Mouse (Mus musculus): ENCODE data around the gene Ppfibp1. TPM values are rescaled to one million over a fixed set of nuclear protein-coding genes. Genes with fewer than 3 reads are reported as not detected.

Ppfibp1 gene
- polyA plus RNA-seq, 1 experiment from 2014 or later = 66.1 TPM

DNA sequence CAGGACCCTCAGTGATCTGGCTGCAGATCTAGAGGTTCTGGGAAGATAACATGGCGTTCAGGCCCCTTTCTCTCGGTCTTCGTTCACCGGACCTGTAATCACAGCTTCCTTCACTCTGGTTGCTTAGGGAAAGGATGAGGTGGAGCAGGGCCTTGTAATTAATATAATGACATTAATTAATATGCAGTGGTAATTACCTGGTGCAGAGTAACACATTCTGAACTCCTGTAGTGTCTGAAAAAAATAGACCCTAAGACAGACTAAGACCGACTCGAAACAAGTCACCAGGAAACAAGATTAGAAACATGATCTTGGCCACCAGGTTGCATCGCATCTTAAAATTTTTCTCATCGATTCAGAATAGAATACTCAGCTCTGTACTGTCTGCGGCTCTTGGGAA lies 8.4 kb upstream of the Ppfibp1 start:
- Histone ChIP-seq H3K36me3 (ENCODE audit: insufficient read depth, low read length) (no peaks in the 10 kb centered on the region), H3K4me3 (ENCODE audit: low read length) (no peak overlapping the region), H3K9ac (replicated peaks; ENCODE audit: low read length) (no peak overlapping the region), H3K4me1 (ENCODE audit: insufficient read depth, low read length) (peaks cover 5% of the 10 kb centered on the region), H3K27me3 (ENCODE audit: insufficient read depth, low read length) (no peaks in the 10 kb centered on the region), H3K27ac (ENCODE audit: low read length) (no peak overlapping the region), H3K9me3 (ENCODE audit: low read length) (peaks cover 6% of the 10 kb centered on the region; the same call in 1 of the 2 replicates), H3K4me2 (replicated peaks; ENCODE audit: low read depth, low read length) (no peak overlapping the region)
- no peak for ATAC-seq (ENCODE audit: low FRiP score, low TSS enrichment)
- WGBS = 82% methylated on average over 9 of the region's 9 CpGs

DNA sequence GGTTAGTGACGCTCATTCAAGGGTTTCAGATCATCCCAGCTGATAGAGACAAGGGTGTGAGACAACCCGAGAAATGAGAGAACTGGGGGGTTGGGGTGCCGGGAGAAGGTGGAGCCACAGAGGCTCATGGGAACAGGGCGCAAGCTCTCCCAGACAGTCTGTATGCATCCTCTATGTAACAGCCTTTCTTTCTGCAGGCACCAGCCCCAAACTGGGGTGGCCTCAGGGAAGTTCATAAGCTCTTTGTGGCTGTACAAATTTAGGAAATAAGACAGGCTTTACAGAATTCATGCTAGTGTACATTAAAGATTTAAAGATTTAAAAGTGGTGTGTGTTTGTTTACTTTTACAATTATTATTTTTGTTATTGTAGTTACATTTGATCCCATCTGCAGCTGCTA lies 8.0 kb upstream of the Ppfibp1 start:
- Histone ChIP-seq H3K27me3 (ENCODE audit: insufficient read depth, low read length) (no peaks in the 10 kb centered on the region), H3K4me1 (ENCODE audit: insufficient read depth, low read length) (peaks cover 9% of the 10 kb centered on the region), H3K36me3 (ENCODE audit: insufficient read depth, low read length) (no peaks in the 10 kb centered on the region), H3K27ac (ENCODE audit: low read length) (no peak overlapping the region), H3K9me3 (ENCODE audit: low read length) (peaks cover 6% of the 10 kb centered on the region; the same call in 1 of the 2 replicates), H3K9ac (replicated peaks; ENCODE audit: low read length) (no peak overlapping the region), H3K4me2 (replicated peaks; ENCODE audit: low read depth, low read length) (no peak overlapping the region), H3K4me3 (ENCODE audit: low read length) (no peak overlapping the region)
- 63% methylated on average over 4 of the region's 4 CpGs for WGBS
- no peak; the same call in 1 of the 2 replicates for ATAC-seq (ENCODE audit: low FRiP score, low TSS enrichment)

DNA sequence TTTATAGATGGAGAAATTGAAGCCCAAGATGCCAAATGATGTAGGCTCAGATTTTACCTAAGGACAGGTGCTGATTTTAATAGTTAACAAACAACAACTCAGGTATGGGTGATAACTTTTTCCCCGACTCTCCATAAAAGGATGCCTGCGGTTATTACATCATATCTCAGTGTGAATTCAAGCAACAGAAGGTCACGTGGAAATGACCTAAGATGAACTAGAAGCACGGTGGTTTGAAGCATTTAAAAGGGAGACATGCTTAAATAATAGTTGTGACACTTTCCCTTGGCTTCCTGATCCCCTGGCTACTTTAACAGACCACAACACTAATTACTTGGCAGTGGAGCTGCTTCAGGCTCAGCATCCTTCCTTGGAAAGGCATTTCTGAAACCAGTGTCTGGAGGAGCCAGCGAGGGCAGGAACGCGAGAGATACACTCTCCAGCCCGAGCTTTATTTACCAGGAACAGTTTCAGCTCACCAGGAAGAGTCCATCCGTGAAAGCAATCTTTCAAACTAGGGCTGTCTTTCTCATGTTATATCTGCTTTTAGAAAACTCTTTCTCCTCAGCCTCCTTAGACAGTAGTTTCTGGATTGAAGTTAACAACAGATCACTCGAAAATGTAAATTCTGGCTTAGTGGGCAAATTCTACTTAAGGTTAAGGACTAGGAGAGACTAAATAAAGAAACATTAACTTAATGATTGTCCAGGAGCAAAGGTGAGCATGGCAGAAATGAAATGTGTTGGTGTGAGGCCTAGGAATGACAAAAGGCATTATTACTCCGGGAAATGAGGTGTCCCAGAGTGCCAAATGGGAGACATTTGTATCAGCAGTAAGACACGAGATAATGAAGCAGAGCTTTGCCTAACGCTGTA lies 6.2 kb upstream of the Ppfibp1 start:
- H3K27ac ChIP-seq (ENCODE audit: low read length) = no peak overlapping the region
- H3K27me3 ChIP-seq (ENCODE audit: insufficient read depth, low read length) = no peaks in the 10 kb centered on the region
- 51% methylated on average over 13 of the region's 13 CpGs for WGBS
- H3K4me1 ChIP-seq (ENCODE audit: insufficient read depth, low read length) = peaks cover 13% of the 10 kb centered on the region
- no peak for ATAC-seq (ENCODE audit: low FRiP score, low TSS enrichment)
- H3K9me3 ChIP-seq (ENCODE audit: low read length) = peaks cover 2% of the 10 kb centered on the region; the same call in 1 of the 2 replicates
- no peak overlapping the region for H3K9ac ChIP-seq (replicated peaks; ENCODE audit: low read length)
- H3K4me3 ChIP-seq (ENCODE audit: low read length) = no peak overlapping the region
- H3K36me3 ChIP-seq (ENCODE audit: insufficient read depth, low read length) = no peaks in the 10 kb centered on the region
- no peak overlapping the region for H3K4me2 ChIP-seq (replicated peaks; ENCODE audit: low read depth, low read length)

DNA sequence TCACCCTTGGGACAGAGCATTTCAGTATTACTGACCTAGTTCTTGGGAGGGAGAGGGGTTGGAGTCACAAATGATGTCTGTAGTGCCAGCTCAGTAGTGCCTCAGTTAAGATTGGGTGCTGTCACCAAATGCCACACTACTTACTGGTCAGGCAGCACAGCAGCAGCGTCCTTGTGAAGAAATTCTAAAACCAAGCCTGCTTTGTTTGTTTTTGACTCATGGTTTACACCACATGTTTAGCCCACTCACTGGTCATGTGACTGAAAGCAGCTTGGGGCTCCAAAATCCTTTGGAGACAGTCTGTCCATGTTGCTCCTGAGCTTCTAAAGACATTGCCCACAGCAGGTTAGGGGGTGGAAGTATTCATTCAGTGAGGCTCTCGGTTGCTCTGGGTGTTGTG lies 4.9 kb upstream of the Ppfibp1 start:
- H3K4me2 ChIP-seq (replicated peaks; ENCODE audit: low read depth, low read length) = no peak overlapping the region
- H3K4me1 ChIP-seq (ENCODE audit: insufficient read depth, low read length) = peaks cover 19% of the 10 kb centered on the region
- H3K27ac ChIP-seq (ENCODE audit: low read length) = no peak overlapping the region
- WGBS = 61% methylated on average over 2 of the region's 2 CpGs
- H3K9ac ChIP-seq (replicated peaks; ENCODE audit: low read length) = no peak overlapping the region
- H3K36me3 ChIP-seq (ENCODE audit: insufficient read depth, low read length) = no peaks in the 10 kb centered on the region
- ATAC-seq (ENCODE audit: low FRiP score, low TSS enrichment) = no peak
- H3K9me3 ChIP-seq (ENCODE audit: low read length) = no peaks in the 10 kb centered on the region
- no peak overlapping the region for H3K4me3 ChIP-seq (ENCODE audit: low read length)
- no peaks in the 10 kb centered on the region for H3K27me3 ChIP-seq (ENCODE audit: insufficient read depth, low read length)

DNA sequence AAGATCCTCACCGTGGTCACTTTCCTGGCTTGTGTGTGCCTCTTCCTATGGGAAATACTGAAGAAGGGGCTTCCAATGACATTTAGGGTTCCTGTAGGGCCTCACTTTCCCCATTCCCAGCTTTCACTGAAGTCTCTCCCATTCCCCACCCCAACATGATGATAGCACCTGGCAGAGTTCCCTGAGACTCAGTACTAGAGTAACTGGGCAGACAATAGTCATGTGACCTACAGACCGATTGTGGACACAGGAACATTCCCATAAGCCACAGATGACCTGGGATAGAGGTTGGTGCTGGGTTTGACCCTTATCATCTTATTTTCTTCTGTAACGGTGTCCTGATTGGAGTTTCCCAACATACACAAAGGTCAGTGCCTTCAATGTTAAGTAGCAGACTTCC lies 4.1 kb upstream of the Ppfibp1 start:
- 87% methylated on average over 3 of the region's 3 CpGs for WGBS
- Histone ChIP-seq H3K27ac (ENCODE audit: low read length) (no peak overlapping the region), H3K9me3 (ENCODE audit: low read length) (no peaks in the 10 kb centered on the region), H3K4me1 (ENCODE audit: insufficient read depth, low read length) (peaks cover 21% of the 10 kb centered on the region), H3K4me3 (ENCODE audit: low read length) (no peak overlapping the region), H3K36me3 (ENCODE audit: insufficient read depth, low read length) (no peaks in the 10 kb centered on the region), H3K4me2 (replicated peaks; ENCODE audit: low read depth, low read length) (no peak overlapping the region), H3K27me3 (ENCODE audit: insufficient read depth, low read length) (no peaks in the 10 kb centered on the region), H3K9ac (replicated peaks; ENCODE audit: low read length) (no peak overlapping the region)
- no peak for ATAC-seq (ENCODE audit: low FRiP score, low TSS enrichment)

DNA sequence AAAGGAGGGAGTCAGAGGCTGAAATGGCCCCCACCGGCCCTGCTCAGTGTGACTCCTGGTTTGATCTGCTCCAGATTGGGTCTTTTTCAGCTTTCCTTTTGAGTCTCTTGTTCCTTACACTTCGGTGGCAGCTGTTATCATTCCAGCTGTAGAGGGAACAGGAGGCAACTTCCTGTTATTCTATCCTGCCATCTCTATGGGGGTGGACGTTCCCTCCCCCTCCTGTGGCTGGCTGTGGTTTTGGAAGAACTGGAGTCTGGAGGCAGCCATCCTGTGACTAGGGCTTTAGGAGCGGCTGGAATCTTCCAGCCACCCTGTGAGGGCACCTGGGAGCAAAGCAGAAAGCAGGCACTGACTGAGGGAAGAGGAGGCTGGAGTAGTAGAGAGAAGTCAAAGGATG lies 3.4 kb upstream of the Ppfibp1 start:
- WGBS = 15% methylated on average over 4 of the region's 4 CpGs
- no peak for ATAC-seq (ENCODE audit: low FRiP score, low TSS enrichment)
- no peaks in the 10 kb centered on the region for H3K36me3 ChIP-seq (ENCODE audit: insufficient read depth, low read length)
- peak overlapping the region; percentile 31; the same call in 1 of the 2 replicates for H3K9ac ChIP-seq (replicated peaks; ENCODE audit: low read length)
- H3K4me2 ChIP-seq (replicated peaks; ENCODE audit: low read depth, low read length) = no peak overlapping the region
- H3K4me1 ChIP-seq (ENCODE audit: insufficient read depth, low read length) = peaks cover 27% of the 10 kb centered on the region
- H3K4me3 ChIP-seq (ENCODE audit: low read length) = no peak overlapping the region
- H3K27me3 ChIP-seq (ENCODE audit: insufficient read depth, low read length) = no peaks in the 10 kb centered on the region
- peak overlapping the region; percentile 65; the same call in 1 of the 2 replicates for H3K27ac ChIP-seq (ENCODE audit: low read length)
- H3K9me3 ChIP-seq (ENCODE audit: low read length) = no peaks in the 10 kb centered on the region

DNA sequence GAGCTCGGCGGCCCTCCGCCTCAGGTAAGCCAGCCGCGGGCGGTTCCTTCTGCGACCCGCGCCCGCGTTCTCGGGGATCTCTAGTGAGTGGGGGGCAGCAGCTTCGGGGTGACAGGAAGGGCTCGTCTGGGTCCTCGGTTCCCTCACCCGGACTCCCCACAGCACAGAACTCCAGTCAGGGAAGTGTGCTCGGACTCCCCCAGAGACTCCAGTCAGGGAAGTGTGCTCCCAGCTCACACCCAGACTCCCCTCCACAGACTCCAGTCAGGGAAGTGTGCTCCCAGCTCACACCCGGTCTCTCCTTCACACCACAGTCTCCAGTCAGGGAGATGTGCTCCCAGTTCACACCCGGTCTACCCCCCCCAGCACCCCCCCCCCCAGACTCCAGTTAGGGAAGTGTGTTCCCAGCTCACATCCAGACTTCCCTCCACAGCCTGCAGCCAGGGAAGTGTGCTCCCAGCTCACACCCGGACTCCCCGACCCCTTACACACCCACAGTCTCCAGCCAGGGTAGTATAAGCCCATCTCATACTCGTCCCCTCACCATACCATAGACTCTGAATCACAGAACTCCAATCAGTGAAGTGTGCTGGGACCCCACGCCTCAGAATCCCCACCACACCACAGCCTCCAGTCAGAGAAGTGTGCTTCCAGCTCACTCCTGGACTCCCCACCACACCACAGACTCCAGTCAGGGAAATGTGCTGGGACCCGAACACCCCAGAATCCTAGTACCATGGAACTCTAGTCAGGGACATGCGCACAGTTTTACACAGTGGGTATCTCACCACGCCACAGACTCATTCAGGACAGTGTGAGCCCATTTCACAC lies 588 bp downstream of the Ppfibp1 start:
- 6% methylated on average over 26 of the region's 26 CpGs for WGBS
- ATAC-seq (ENCODE audit: low FRiP score, low TSS enrichment) = peak; percentile 74
- H3K27me3 ChIP-seq (ENCODE audit: insufficient read depth, low read length) = no peaks in the 10 kb centered on the region
- H3K9ac ChIP-seq (replicated peaks; ENCODE audit: low read length) = peak overlapping the region; percentile 96
- peak overlapping the region; percentile 94 for H3K4me3 ChIP-seq (ENCODE audit: low read length)
- peaks cover 45% of the 10 kb centered on the region for H3K4me1 ChIP-seq (ENCODE audit: insufficient read depth, low read length)
- peak overlapping the region; percentile 87 for H3K27ac ChIP-seq (ENCODE audit: low read length)
- H3K36me3 ChIP-seq (ENCODE audit: insufficient read depth, low read length) = no peaks in the 10 kb centered on the region
- H3K9me3 ChIP-seq (ENCODE audit: low read length) = no peaks in the 10 kb centered on the region
- peak overlapping the region; percentile 86 for H3K4me2 ChIP-seq (replicated peaks; ENCODE audit: low read depth, low read length)

DNA sequence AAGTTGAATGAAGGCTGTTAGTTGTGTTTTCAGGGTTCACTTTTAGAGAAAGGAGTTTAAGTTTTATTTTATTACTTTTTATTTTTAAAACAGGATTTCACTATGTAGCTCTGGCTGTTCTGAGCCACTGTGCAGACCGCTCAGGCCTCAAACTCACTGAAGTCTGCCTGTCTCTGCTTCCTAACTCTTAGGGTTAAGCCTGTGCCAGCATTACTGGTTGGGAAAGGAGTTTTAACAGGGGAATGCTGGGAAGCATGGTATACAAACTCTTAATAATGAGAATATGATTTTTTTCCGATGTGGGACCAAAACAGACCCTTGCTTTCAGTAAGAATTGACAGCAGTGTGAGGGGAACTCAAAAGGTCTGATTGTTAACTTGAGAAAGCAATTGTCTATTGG lies 1.9 kb downstream of the Ppfibp1 start:
- peaks cover 38% of the 10 kb centered on the region for H3K4me1 ChIP-seq (ENCODE audit: insufficient read depth, low read length)
- WGBS = 64% methylated on average over 2 of the region's 2 CpGs
- H3K36me3 ChIP-seq (ENCODE audit: insufficient read depth, low read length) = no peaks in the 10 kb centered on the region
- peak overlapping the region; percentile 29 for H3K4me3 ChIP-seq (ENCODE audit: low read length)
- H3K4me2 ChIP-seq (replicated peaks; ENCODE audit: low read depth, low read length) = peak overlapping the region; percentile 86
- H3K9me3 ChIP-seq (ENCODE audit: low read length) = no peaks in the 10 kb centered on the region
- H3K27me3 ChIP-seq (ENCODE audit: insufficient read depth, low read length) = no peaks in the 10 kb centered on the region
- no peak for ATAC-seq (ENCODE audit: low FRiP score, low TSS enrichment)
- peak overlapping the region; percentile 67 for H3K27ac ChIP-seq (ENCODE audit: low read length)
- H3K9ac ChIP-seq (replicated peaks; ENCODE audit: low read length) = peak overlapping the region; percentile 46

DNA sequence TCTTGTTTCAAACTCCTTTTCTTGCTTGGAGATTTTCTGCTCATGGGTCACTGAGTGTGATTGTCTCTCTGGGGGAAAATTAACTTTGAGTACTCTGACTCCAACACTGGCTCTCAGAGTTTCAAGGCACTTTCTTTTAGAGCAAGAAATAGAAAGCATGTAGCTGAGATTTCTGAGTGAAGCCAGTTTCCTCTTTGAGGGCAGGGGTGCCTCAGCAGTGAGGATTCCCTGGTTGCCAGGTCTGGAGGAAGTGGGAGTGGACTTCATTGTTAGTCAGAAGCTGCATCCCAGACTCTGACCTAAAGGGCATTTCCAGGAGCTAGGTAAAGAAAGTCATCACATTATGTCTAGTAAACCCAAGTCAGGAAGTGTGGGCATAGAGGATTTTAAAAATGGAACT lies 2.3 kb downstream of the Ppfibp1 start:
- H3K9ac ChIP-seq (replicated peaks; ENCODE audit: low read length) = peak overlapping the region; percentile 46
- no peak for ATAC-seq (ENCODE audit: low FRiP score, low TSS enrichment)

More for the DNA sequence above, 2.3 kb downstream of the Ppfibp1 start:
- no peaks in the 10 kb centered on the region for H3K36me3 ChIP-seq (ENCODE audit: insufficient read depth, low read length)
- H3K9me3 ChIP-seq (ENCODE audit: low read length) = no peaks in the 10 kb centered on the region
- peaks cover 34% of the 10 kb centered on the region for H3K4me1 ChIP-seq (ENCODE audit: insufficient read depth, low read length)
- H3K27ac ChIP-seq (ENCODE audit: low read length) = peak overlapping the region; percentile 67; the same call in 1 of the 2 replicates
- peak overlapping the region; percentile 29 for H3K4me3 ChIP-seq (ENCODE audit: low read length)
- peak overlapping the region; percentile 86 for H3K4me2 ChIP-seq (replicated peaks; ENCODE audit: low read depth, low read length)
- H3K27me3 ChIP-seq (ENCODE audit: insufficient read depth, low read length) = no peaks in the 10 kb centered on the region

Data from kidney, embryonic 16.5 days (tissue).